Mouse (Mus musculus) ES-E14 (cell line): ENCODE data around the gene Smco3.

Experiments
- CHD2 ChIP-seq: IDR thresholded peaks from 2 replicates; pipeline ENCODE4 v1.6.1; 2014; ENCODE audit warnings: mild to moderate bottlenecking, low read depth, low read length, inconsistent platforms
- HCFC1 ChIP-seq: IDR thresholded peaks from 2 replicates; pipeline ENCODE4 v1.6.1; 2012; ENCODE audit warnings: low read length, inconsistent platforms, borderline replicate concordance; ENCODE audit not compliant: insufficient read depth
- MAFK ChIP-seq: IDR thresholded peaks from 2 replicates; pipeline ENCODE4 v1.6.1; 2014; ENCODE audit warnings: mild to moderate bottlenecking, low read depth, low read length, inconsistent platforms; ENCODE audit not compliant: insufficient read depth
- ZNF384 ChIP-seq: IDR thresholded peaks from 2 replicates; pipeline ENCODE4 v1.6.1; 2012; ENCODE audit warnings: low read depth, low read length, inconsistent platforms

DNA sequence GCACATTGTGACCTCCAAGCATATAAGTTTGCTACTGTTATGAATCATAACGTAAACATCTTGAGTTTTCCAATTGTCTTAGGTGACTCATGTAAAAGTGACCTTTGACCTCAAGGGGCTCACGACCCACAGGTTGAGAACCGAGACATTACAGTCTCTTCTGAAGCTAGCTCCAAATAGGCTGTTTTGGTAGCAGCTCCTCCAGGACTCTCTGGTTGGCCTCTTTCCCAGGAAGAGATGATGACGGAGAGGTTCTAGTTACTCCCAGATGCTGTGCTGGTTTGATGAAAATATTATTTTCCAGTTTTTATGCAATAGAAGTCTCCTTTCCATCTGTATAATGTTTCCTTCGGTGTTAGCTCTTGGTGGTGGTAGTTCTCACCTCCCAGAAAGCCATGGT, 33.7 kb upstream of the Smco3 start:
- no peak for TF ChIP-seq HCFC1
- no peak for TF ChIP-seq CHD2
- no peak for TF ChIP-seq MAFK
- TF ChIP-seq ZNF384, result no peak
